Mouse (Mus musculus) gastrocnemius, postnatal 4 days (tissue): ENCODE data around the gene Ssx2ip. TPM values are rescaled to one million over a fixed set of nuclear protein-coding genes. Genes with fewer than 3 reads are reported as not detected.

Source experiments
- DNase-seq, 2 experiments: peaks; one replicate each; pipeline ENCODE4 v3.0.0; 2021 to 2022; ENCODE audit warnings: low spot score in 2 of 2, mixed read lengths in 2 of 2
- total RNA-seq, 2 experiments: library from RNA; stranded (reverse); gene quantifications; 2 replicates each; pipeline ENCODE4 v1.2.3; 2021

Gene Ssx2ip
- total RNA-seq, 2 experiments from 2014 or later = 20.2 to 22.6 TPM

- no peak for DNase-seq
Observed at GRCm38 (mm10) chr3:146434686-146435085, 30.2 kb downstream of the Ssx2ip start.

GRCm38 (mm10) chr3:146435533-146435932, 31.1 kb downstream of the Ssx2ip start:
- no peak for DNase-seq

GRCm38 (mm10) chr3:146436114-146436513, 31.7 kb downstream of the Ssx2ip start:
- DNase-seq = no peak

GRCm38 (mm10) chr3:146440011-146440410, 35.6 kb downstream of the Ssx2ip start:
- no peak for DNase-seq

- no peak for DNase-seq
Observed at GRCm38 (mm10) chr3:146440422-146440821, 36.0 kb downstream of the Ssx2ip start.

GRCm38 (mm10) chr3:146442484-146442883, 38.0 kb downstream of the Ssx2ip start:
- no peak for DNase-seq

- DNase-seq = no peak
Observed at GRCm38 (mm10) chr3:146442936-146443335, 38.5 kb downstream of the Ssx2ip start.

GRCm38 (mm10) chr3:146443380-146443779, 38.9 kb downstream of the Ssx2ip start:
- DNase-seq = no peak

- DNase-seq = no peak
Observed at GRCm38 (mm10) chr3:146444880-146445279, 40.4 kb downstream of the Ssx2ip start.

GRCm38 (mm10) chr3:146447156-146447555, 42.7 kb downstream of the Ssx2ip start:
- DNase-seq = no peak

- no peak for DNase-seq
Observed at GRCm38 (mm10) chr3:146447598-146447997, 43.2 kb downstream of the Ssx2ip start.

- DNase-seq = no peak
Observed at GRCm38 (mm10) chr3:146448372-146448771, 43.9 kb downstream of the Ssx2ip start.

- no peak for DNase-seq
Observed at GRCm38 (mm10) chr3:146448969-146449368, 44.5 kb downstream of the Ssx2ip start.

GRCm38 (mm10) chr3:146449745-146450250, 45.4 kb downstream of the Ssx2ip start, which contains the start of gene Ctbs:
Ctbs (plus strand) TSS chr3:146449795.
- no peak for DNase-seq

GRCm38 (mm10) chr3:146450371-146450841, 46.0 kb downstream of the Ssx2ip start:
- DNase-seq = peak; percentile 88 to 93

- no peak for DNase-seq
Observed at GRCm38 (mm10) chr3:146451375-146451774, 46.9 kb downstream of the Ssx2ip start.

GRCm38 (mm10) chr3:146462939-146463338, 58.5 kb downstream of the Ssx2ip start:
- no peak for DNase-seq

GRCm38 (mm10) chr3:146469226-146469625, 64.8 kb downstream of the Ssx2ip start:
- no peak for DNase-seq

- no peak for DNase-seq
Observed at GRCm38 (mm10) chr3:146472657-146473056, 68.2 kb downstream of the Ssx2ip start.

- no peak for DNase-seq
Observed at GRCm38 (mm10) chr3:146473741-146474140, 69.3 kb downstream of the Ssx2ip start.

GRCm38 (mm10) chr3:146474428-146474827, 70.0 kb downstream of the Ssx2ip start:
- DNase-seq = no peak

GRCm38 (mm10) chr3:146482044-146482443, 77.6 kb downstream of the Ssx2ip start:
- DNase-seq = no peak

- no peak for DNase-seq
Observed at GRCm38 (mm10) chr3:146486464-146486863, 82.0 kb downstream of the Ssx2ip start.
